Mouse (Mus musculus) fat pad, adult 2 months (tissue): Measurements from ENCODE around the gene Csk.

Source experiments
- DNase-seq: peaks from one replicate; pipeline ENCODE4 v3.0.0-alpha.2; 2011; ENCODE audit warnings: low read depth, low spot score; ENCODE audit errors: extremely low read depth

Gene Csk

DNA sequence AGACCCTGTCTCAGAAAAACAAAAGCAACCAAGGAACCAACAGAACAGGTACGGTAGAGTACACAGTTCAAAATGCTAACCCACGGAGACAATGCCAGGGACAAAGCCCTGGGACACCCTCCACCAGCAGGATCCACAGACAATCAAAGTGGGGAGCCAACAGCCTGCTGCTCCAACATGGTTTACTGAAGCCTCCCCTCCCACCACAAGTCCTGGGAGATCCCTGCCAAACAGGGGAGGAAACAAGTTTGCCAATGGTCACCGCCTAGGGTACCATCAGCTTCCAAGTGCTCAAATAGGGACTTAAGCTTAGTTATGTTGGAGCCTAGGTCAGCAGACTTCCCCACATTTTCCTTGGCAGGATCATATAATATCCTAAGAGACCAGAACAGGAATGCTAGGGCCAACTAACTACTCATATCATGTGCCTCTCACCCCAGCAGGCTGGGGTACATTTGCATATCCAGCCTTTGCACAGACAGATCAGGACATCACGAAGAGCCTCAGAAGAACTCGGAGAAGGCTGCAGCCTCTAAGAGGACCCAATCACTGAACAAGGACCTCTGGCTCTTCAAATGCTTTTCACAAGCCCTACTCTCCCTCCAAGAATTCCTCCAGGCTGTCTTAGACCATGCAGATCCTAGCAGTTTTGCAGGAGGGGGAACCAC, 13.6 kb downstream of the Csk start:
- DNase-seq = no peak

DNA sequence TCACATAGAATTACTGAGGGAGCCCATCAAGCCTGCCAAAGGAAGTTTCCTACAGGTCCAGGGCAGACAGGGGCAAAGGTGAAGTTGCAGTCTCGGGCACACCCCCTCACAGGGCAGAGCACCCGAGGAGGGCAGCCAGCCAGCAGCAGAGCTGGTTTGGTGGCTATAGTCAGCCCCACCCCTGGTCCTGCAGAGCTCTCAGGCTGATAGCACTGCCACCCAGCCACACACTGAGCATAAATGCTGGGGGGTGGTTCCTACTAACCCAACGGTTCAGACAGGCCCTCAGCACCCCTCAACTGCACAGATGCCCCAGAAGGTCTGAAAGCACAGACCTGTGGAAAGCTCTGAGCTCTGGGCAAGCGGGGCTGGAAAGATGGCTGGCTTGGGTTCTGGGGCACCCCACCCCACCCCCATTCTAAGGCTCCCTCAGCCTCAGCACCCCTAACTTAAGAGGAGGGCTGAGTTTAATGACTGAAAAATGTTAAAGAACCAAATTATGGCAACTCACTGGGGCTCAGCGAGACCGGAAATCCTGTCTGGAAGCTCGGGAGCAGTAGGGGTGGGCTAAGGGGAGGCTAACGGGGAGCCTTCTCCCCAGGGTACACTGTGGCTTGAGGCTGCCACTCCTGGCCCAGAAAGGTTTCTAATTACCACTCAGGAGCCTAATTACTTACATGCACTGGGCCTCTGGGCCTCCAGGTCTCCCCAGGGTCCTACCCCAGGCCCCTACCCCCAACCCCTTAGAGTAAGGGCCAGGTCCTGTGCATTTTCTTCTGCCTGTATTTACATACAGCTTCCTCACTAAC, 14.6 kb downstream of the Csk start:
- DNase-seq = no peak

DNA sequence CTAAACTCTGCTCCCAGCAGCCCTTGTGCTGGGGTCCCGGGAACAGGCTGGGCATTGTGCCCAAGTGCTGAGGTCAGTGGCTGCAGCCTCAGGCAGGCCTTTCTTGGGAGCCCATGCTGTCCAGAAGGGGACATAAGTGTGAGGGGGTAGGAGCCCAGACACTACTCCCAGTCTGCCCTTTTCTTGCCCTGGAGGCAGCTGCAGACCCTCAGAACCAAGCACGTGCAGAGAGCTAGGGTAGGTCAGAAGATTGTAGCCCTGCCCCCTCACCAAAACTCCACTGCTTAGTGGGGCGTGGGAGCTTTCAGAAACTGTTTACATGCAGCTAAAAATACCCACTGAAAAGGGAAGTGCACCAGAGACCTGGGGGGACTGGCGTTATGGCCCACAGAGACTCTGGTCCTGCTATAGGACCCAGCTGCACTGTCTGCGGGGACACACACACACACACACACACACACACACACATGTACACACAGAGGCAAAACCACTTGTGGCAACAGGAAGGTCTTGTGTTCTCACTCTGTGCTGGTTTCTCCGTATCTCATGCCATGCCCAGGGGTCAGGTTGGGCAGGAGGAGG, 15.6 kb downstream of the Csk start:
- DNase-seq = no peak

DNA sequence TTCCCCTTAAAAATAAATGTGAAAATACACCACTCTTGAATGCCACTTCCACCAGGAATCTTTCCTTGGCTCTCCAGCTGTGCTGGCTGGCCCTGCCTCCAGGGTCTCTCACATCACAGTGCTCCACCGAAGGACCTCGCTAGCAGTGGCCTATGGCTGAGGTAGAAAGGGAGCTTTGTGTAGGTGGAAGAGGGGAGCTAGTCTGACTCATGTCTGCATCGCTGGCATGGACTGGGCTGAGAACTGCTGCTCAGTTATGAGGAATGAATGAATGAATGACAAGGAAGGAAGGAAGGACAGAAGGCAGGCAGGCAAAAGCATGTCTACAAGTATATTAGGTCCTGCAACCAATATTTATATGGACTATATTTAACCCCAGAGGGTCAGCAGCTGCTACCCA, 16.2 kb downstream of the Csk start:
- no peak for DNase-seq

DNA sequence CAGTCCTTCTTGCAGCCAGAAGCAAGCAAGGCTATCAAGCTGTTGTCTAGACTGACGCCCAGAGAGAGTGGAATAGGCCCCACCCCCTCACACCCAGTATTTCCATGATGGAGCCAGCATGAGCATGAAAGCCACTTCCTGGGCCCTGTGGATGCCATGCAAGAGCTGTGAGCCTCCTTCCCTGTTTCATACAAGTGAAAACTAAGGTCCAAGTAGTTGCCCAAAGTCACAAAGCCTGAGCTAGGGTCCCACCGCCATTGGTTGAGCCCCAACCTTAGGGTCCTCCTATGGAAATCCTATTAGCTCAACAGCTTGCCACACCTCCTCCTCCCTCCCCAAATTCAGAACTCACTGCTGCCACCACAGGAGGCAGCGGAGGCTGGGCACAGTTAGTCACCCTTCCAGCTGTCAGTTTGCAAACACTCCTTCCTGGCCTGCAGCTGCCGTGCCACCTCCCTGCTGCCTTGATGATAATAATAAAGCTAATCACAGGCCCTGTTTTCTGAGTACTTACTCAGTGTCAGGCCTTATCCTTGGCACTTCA, 19.9 kb downstream of the Csk start:
- DNase-seq = no peak

DNA sequence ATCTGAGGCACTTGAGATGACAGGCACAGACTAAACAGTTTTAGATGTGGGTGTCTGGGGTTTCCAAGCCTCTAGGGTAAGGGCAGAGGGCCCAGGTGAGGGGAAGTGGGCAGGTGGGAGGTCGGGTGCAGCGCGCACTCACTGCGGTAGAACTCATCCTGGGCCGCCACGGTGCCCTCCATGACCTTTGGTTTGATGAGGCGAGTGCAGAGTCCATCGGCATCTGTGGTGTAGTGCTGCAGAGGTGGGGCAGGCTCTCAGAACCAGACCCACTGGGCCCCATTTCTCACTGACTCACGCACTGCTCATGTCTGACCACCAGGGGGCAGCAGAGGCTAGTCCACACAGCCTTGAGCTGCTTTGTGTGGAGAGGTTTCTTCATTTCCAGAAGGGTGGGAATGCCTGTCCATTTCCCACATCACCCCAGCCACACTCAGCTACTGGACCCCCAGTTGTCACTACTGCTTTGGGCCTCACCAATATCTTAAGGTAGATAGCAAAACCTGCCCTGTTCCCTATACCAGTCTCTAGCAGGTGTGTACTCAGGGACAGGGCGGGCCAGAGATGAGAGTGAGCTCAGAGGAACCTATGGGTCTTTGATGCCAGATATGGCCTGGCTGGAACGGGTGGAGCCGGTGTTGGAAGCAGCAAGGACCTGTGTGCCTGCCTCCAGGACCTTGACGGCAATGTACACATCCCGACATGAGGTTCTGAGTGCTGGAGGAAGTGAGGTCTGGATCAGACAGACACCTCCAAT, 24.1 kb downstream of the Csk start:
- DNase-seq = no peak

DNA sequence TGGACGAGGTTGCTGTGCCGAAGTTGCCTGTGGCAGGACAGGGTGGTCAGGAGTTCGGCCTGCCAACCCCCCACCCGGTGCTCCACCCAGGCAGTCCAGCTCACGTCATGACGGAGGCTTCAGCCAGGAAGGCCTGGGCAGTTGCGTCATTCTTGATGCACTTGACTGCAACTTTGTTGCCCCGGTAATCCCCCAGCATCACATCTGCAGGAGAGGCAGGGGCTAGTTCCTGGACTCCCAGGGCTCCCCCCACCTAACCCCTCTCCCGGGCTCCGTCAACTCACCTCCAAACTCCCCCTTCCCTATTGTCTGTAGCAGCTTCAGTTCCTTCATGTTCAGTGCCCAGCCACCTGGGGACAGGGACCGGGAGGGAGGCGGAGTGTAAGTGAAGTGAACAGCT, 24.7 kb downstream of the Csk start:
- DNase-seq = no peak

DNA sequence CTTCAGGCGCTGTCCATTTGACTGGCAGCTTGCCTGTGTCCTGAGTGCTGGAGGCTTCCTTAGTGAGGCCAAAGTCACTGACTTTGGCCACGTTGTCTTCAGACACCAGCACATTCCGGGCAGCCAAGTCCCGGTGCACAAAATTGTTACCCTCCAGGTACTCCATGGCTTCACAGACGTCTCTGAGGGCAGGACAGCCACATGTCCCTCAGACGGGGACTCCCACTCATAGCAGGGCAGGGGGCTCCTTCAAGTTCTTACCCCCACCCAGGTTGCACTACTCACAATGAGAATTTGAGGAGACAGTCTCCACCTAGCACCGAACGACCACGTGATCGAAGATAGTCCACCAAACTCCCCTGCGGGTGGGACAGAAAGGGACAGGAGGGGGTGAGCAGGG, 25.5 kb downstream of the Csk start:
- no peak for DNase-seq

DNA sequence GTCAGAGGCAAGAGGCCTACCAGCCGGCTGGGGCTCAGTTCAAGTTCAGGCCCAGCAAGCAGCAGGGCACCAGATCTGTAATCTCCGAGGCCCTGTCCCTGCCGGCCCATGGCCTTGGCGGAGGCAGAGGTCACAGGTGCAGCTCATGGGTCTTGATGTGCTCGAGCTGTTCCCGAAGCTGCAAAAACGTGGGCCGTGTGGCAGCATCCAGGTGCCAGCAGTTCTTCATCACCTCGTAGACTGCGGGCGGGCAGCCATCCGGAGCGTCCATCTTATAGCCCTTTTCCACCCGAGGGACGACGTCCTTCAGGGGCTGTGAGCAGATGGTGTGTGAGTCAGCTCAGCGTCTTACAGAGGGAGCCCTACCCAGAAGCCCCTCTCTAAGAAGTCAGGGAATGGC, 26.2 kb downstream of the Csk start:
- DNase-seq = no peak

DNA sequence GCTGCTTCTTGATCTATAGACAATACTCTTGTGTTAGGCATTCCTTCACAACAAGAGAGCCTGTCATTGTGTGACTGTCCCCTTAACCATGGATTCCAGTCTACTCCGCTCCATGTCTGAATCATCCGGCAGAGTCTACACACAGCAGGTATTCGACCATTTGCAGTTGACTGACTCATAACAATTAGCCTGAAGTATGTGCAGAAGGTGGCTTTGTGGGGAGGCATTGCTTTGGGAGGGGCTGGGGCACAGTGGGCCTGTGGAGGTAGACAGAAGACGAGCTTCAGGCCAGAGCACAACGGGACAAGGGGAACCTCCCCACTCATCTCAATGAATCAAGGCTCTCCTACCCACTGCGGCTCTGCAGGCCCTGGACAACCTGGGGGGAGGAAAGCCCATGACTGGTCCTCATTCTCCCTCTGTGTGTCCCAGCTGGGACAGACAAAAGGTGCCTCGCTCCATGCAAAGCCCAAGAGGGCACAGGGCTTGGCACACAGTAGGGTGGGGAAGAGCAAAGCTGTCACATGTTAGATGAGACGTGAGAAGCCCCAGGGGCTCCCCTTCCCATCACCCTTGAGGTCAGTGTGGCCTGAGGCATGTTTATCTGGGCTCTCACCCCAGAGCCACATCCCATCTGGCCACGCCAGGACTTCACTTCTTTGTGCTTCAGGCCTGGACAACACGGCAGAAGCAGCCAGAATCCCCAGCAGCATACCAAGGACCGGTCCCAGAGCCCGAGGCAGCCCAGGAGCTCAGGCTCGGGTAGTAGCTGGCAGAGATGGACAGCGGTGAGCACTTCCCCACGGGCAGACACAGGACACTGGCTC, 27.5 kb downstream of the Csk start:
- DNase-seq = no peak

DNA sequence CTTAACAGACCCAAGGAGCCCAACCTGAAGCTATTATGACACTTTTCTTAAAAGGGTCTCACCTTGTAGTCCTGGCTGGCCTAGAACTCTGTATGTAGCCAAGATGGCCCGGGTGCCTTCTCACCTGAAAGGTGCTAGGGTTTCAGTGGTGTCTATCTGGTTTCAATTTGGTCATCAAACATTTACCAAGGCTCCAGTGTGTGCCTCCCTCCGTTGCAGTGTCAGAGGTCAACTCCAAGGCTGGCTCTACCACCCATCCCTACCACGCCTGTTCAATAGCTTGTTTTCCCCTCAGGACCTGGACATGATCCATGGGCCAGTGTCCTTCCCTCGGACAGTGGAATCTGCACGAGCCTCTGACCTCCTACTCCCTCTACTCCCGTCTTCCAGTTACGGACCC, 29.1 kb downstream of the Csk start:
- no peak for DNase-seq

DNA sequence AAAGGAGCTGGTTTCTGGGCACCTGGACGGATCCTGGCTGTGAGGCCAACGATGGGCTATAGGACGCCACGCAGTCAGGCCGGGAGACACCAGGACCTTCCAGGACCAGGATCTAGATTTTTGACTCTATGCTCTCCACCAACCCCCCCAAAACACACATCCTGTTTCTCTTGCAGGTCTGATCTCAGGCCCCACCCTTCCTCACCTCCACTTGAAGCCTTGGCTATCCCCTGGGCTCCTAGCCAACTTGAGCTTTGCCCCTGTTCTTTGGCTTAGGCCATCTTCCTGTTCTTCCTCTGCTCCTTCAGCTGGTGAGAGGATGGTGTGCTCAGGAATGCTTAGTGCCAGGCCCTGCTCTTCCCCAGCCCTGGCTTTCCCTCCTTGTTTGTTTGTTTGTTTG, 32.8 kb downstream of the Csk start, which contains the start of gene Lman1l:
Gene Lman1l (minus strand): TSS at position 101 of the 400 bp plus-strand sequence.
- no peak for DNase-seq

DNA sequence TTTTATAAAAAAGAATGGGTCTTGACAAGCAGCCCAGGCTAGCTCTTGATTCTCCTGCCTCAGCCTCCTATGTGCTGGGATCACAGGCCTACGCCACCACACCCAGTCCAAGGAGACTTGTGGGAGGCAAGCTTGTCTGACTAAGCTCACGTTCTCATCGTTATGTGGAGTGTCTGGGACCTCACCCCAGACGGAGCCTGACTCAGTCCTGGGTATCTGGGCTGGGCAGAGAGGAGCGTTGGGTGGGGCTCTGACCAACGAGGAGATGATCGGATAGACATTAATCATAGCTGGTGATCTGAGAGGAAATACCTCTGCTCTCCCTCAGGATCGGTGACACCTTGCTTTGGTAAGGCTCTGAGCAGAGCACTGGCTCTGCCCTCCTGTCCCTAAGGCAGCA, 34.6 kb downstream of the Csk start:
- DNase-seq = no peak

DNA sequence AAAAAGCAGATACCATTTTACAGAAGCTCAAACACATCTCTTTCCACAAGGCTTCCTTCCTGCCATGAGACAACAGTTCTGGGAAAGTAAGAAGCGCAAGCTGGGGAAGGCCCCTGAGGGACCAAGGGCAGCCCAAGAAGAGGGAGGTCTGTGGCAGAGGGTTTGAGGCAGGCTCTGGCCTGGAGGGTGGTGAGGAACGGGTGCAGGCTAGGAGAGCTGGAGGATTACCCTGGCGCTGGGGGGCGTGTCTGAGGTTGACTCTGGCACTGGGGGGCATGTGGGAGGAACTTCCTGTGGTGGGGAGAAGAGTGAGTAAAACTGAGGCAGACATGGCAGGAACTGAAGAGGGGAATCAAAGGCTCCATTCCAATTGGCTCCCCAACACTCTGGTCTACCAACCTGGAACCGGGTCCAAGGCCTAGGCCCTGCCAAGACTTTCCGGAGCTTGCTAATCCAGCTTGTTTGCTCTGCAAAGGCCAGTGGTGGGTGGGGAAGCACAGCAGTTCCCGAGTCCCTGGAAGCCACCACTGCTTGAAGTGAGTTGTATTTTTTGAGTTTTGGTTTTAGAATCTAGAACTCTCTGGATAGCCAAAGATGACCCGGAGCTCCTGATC, 35.8 kb downstream of the Csk start:
- DNase-seq = no peak

DNA sequence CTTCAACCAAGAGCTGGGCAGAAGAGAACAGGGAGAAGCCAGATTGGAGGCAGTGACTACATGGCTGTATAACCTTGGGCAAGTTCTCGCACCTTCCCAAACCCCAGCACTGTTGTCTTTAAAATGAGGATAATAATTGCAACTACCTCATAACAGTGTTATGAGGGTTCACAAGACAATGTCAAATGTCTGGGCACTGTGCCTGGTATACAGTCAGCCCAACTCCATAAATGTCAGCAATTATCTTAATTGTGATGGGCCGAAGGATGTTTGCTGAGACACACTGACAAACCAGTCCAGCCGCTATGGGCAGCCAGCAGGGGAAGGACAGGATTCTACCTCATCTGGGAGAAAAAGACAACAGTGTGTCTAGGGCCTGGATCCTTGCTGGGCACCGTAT, 38.6 kb downstream of the Csk start:
- peak; percentile 55 for DNase-seq

DNA sequence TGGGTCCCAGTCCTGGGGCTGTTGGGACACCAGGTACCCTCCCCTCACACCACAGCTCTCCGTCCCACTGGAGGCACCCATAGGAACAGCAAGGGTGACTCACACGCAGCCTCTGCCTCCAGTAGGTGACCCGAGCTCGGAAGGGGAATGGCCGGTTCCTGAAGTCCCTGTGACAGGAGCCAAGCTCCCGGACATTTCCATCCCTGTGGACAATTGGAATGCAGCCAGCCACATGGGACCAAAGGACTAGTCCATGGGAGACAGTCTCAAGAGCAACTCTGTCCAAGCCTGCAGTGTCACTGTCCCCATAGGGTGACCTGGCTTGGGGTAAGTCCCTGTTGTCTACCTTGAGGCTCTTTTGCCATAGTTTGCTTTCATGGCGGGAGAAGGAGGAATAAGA, 39.5 kb downstream of the Csk start:
- no peak for DNase-seq

DNA sequence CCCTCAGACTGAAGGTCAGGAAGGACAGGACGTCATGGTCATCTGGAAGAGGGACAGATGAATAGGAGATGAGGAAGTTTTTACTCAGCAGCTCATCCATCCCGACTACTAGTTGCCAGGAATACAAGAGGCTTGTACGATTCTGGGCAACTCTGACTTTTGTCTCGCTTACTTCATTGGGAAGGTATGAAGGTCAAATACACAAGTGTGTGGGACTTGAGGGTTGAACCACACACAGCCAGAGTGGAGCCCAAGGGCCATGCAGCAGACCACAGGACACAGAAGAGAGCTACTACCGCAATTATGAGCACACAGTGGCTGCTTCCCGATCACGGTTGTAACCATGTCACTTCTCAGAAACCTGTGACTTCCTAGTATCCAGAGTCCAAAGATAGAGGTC, 40.8 kb downstream of the Csk start:
- DNase-seq = no peak

DNA sequence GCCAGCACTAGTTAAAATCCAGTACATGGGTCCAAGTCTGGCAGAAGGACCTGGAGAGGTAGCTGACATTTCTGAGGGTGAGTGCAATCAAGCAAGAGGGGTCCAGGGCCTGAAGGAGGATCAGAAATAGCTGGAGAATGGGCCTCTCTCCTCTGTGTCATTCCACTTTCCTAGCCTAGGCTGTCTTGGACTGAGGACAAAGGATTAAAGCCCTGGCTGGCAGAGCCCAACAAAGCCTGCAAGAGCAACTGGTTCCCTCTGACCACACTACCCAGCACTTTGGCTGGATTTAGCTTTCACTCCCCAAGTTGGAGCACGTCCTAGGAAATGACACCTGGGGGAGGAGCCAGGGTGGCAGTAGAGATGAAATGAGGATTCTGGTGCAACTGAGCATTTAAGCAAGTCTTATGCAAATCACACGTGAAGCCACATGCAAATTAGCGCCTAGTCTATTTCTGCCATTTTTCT, 43.0 kb downstream of the Csk start:
- DNase-seq = peak; percentile 97

DNA sequence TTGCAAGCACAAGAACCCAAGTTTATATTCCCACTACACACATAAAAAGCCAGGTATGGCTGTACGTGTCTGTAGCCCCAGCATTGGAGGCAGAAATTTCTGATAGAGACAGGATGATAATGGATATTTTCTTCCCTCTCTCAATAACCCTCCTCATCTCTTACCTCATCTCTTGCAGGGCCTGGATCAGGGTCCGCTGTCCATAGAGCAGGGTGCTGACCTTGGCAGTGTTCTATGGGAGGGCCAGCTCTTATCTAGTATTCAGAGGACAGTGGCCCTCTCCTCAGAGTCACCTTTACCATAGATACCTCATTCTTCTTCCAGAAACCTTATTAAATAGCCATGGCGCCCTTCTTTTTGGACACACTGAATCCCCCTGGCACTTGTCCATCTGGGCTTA, 43.6 kb downstream of the Csk start:
- DNase-seq = no peak
